Mouse (Mus musculus) stomach, embryonic 16.5 days (tissue): ENCODE data around the gene Aifm1. TPM values are rescaled to one million over a fixed set of nuclear protein-coding genes. Genes with fewer than 3 reads are reported as not detected.
A peak's percentile ranks its signal among the peaks of the same experiment; 100 is the strongest.

Experiments used
- ATAC-seq: fragments of 200-750 bp; cut with Nextera tagmentation; 2 replicates; pipeline ENCODE4 v1.8.0; 2017; ENCODE audit warnings: moderate number of reproducible peaks, moderate TSS enrichment; ENCODE audit not compliant: insufficient read depth, low FRiP score
- H3K27ac ChIP-seq: fragments of 300-500 bp; sonication (generic); 2 replicates; pipeline ENCODE4 v1.5.1; 2014; ENCODE audit warnings: low read length
- H3K27me3 ChIP-seq: fragments of 300-500 bp; sonication (generic); 2 replicates; pipeline ENCODE4 v1.6.1; 2014; ENCODE audit warnings: low read length, control low read depth, mixed read lengths; ENCODE audit not compliant: control insufficient read depth, insufficient read depth
- H3K36me3 ChIP-seq: fragments of 300-500 bp; sonication (generic); 2 replicates; pipeline ENCODE4 v1.6.1; 2014; ENCODE audit warnings: low read length; ENCODE audit not compliant: control insufficient read depth, insufficient read depth
- H3K4me1 ChIP-seq: fragments of 300-500 bp; sonication (generic); 2 replicates; pipeline ENCODE4 v1.6.1; 2014; ENCODE audit warnings: low read length, control low read depth, mixed read lengths; ENCODE audit not compliant: control insufficient read depth, insufficient read depth
- H3K4me2 ChIP-seq: fragments of 300-500 bp; sonication (generic); 2 replicates; pipeline ENCODE4 v1.6.1; 2014; ENCODE audit warnings: low read depth, low read length, mixed read lengths
- H3K4me3 ChIP-seq: fragments of 300-500 bp; sonication (generic); replicated peaks from 2 replicates; pipeline ENCODE4 v1.5.1; 2014; ENCODE audit warnings: mild to moderate bottlenecking, low read length
- H3K9ac ChIP-seq: fragments of 300-500 bp; sonication (generic); 2 replicates; pipeline ENCODE4 v1.6.1; 2014; ENCODE audit warnings: low read length
- H3K9me3 ChIP-seq: fragments of 300-500 bp; sonication (generic); replicated peaks from 2 replicates; pipeline ENCODE4 v1.6.1; 2016; ENCODE audit warnings: low read length, control low read depth; ENCODE audit not compliant: control insufficient read depth
- WGBS: fragments of 180-500 bp; shearing (Covaris S2); extraction: QIAGEN DNeasy Blood & Tissue Kit; methylation state at CpG from one replicate; pipeline ENCODE4 v1.1.7; 2014; 5-methylcytosine and 5-hydroxymethylcytosine counted together
- polyA plus RNA-seq: library from polyadenylated mRNA; unstranded; fragments of >200 nt; fragmentation: Nextera tagmentation; extraction: Ambion mirVana; gene quantifications from 2 replicates; pipeline ENCODE4 v1.2.1, GENCODE M21; 2015

The Aifm1 gene
- polyA plus RNA-seq, 1 experiment from 2014 or later = 81.0 TPM

DNA sequence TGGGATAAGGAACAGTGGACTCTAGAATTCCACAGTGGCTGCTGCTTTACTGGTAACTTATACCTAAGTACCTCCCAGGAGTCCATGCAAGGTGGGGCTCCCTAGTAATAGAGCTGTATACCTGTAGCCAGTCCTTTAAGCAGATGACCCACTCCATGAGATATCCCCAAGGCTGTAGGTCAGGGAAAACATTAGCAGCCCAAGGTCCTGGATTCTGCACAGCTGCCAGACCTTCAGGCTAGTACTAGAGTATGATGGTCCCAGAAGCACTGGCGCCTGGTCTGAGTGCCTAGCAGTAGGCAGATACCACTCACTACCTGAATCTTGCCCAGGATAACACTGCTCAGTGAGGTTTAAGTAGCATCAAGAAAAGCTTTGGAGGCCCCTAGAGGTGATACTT is 79.1 kb downstream of the Aifm1 start:
- Histone ChIP-seq H3K4me2 (no peak overlapping the region), H3K27me3 (no peaks in the 10 kb centered on the region), H3K4me3 (no peak overlapping the region), H3K27ac (no peak overlapping the region), H3K4me1 (peaks cover 4% of the 10 kb centered on the region; the same call in 1 of the 2 replicates), H3K36me3 (no peaks in the 10 kb centered on the region), H3K9me3 (no peaks in the 10 kb centered on the region), H3K9ac (no peak overlapping the region)
- 80% methylated on average over 1 of the region's 1 CpGs for WGBS
- ATAC-seq = no peak

DNA sequence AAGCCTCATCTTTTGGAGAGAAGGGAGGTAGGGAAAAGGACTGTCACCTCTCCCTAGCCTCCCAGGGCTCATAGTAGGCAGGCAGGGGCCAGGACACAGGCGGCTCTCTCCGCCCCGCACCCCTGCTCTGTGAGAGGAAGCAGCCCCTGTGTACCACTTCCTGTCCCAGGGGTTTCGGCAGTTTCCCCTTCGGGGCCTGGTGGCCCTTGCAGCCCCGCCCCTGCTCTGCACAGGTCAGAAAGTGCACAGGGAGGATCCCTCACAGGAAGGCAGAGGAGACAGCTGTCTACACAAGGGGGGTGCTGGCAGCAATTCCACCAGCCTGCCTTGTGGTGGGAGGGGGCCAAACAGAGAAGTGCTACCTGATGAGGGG is 79.8 kb downstream of the Aifm1 start:
- 0 out of 2 replicates have a peak, but pooled peaks have one; percentile 12 for ATAC-seq
- no peak overlapping the region for H3K4me3 ChIP-seq
- H3K36me3 ChIP-seq = no peaks in the 10 kb centered on the region
- WGBS = 43% methylated on average over 6 of the region's 6 CpGs
- no peaks in the 10 kb centered on the region for H3K9me3 ChIP-seq
- no peak overlapping the region for H3K9ac ChIP-seq
- no peaks in the 10 kb centered on the region for H3K4me1 ChIP-seq
- no peaks in the 10 kb centered on the region for H3K27me3 ChIP-seq
- no peak overlapping the region; the same call in 1 of the 2 replicates for H3K27ac ChIP-seq
- no peak overlapping the region for H3K4me2 ChIP-seq

GRCm38 (mm10) chrX:48432599-48433526 is 80.5 kb downstream of the Aifm1 start:
- no peaks in the 10 kb centered on the region for H3K9me3 ChIP-seq
- no peak overlapping the region for H3K4me3 ChIP-seq
- no peaks in the 10 kb centered on the region for H3K27me3 ChIP-seq
- no peak overlapping the region for H3K4me2 ChIP-seq
- ATAC-seq = no peak
- 57% methylated on average over 15 of the region's 15 CpGs for WGBS
- H3K27ac ChIP-seq = no peak overlapping the region; the same call in 1 of the 2 replicates
- no peaks in the 10 kb centered on the region for H3K36me3 ChIP-seq
- 0 out of 2 replicates have a peak, but pooled peaks cover 2% of the 10 kb centered on the region for H3K4me1 ChIP-seq
- no peak overlapping the region for H3K9ac ChIP-seq

DNA sequence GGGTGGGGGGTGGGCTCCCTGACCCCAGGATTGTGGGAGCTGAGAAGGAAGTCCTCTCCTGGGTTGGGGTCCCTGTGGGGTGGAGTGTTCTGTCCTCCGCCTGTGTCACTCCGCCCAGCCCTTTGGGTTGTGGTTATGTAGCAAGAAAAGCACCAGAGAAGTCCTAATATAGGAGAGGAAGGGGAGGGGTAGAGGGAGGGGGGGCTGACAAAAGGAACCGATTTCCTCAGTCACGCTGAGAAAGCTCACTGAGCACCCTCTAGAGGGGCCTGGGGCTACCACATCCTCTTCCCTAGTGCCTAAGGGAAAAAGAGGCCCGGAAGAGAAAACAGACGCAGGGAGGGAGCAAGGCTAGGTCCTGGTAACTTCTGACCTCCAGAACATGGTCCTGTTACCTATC is 83.8 kb downstream of the Aifm1 start:
- H3K4me2 ChIP-seq = no peak overlapping the region
- H3K9ac ChIP-seq = no peak overlapping the region
- no peaks in the 10 kb centered on the region for H3K27me3 ChIP-seq
- no peak overlapping the region for H3K4me3 ChIP-seq
- H3K36me3 ChIP-seq = no peaks in the 10 kb centered on the region
- H3K4me1 ChIP-seq = peaks cover 6% of the 10 kb centered on the region; the same call in 1 of the 2 replicates
- ATAC-seq = no peak
- H3K27ac ChIP-seq = no peak overlapping the region; the same call in 1 of the 2 replicates
- no peaks in the 10 kb centered on the region for H3K9me3 ChIP-seq
- 46% methylated on average over 6 of the region's 6 CpGs for WGBS

- peaks cover 8% of the 10 kb centered on the region; the same call in 1 of the 2 replicates for H3K4me1 ChIP-seq
- H3K36me3 ChIP-seq = no peaks in the 10 kb centered on the region
- no peaks in the 10 kb centered on the region for H3K27me3 ChIP-seq
- no peak for ATAC-seq
- H3K4me3 ChIP-seq = no peak overlapping the region
- no peak overlapping the region for H3K27ac ChIP-seq
- H3K4me2 ChIP-seq = no peak overlapping the region
- H3K9me3 ChIP-seq = no peaks in the 10 kb centered on the region
- H3K9ac ChIP-seq = no peak overlapping the region
Measured at GRCm38 (mm10) chrX:48429100-48429499, 84.3 kb downstream of the Aifm1 start.

GRCm38 (mm10) chrX:48428642-48429041 is 84.7 kb downstream of the Aifm1 start:
- Histone ChIP-seq H3K9me3 (no peaks in the 10 kb centered on the region), H3K4me3 (no peak overlapping the region), H3K9ac (no peak overlapping the region), H3K27me3 (no peaks in the 10 kb centered on the region), H3K4me1 (peaks cover 8% of the 10 kb centered on the region; the same call in 1 of the 2 replicates), H3K4me2 (no peak overlapping the region), H3K27ac (no peak overlapping the region; the same call in 1 of the 2 replicates), H3K36me3 (no peaks in the 10 kb centered on the region)
- ATAC-seq = no peak
- WGBS = 83% methylated on average over 8 of the region's 8 CpGs

DNA sequence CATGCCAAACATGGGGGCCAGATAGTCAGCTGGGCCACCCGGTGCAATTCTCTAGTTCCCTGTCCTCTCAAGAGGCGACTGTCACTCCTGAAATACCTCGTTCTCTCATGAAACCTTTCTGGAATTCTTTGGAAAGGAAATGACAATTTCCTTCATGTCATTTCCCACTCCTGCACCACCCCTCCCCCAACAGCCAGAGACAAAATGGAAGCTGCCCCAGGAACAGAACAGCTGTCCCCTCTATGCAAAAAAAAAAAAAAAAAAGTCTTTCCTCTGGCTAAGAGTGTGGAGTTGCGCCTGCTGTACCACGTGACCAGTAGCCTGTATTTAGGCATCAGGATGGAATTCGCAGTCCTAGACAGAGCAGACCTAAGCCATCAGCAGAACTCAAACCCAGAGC is 85.1 kb downstream of the Aifm1 start:
- no peaks in the 10 kb centered on the region for H3K9me3 ChIP-seq
- peak overlapping the region; percentile 57; the same call in 1 of the 2 replicates for H3K27ac ChIP-seq
- no peak overlapping the region for H3K4me3 ChIP-seq
- no peaks in the 10 kb centered on the region for H3K36me3 ChIP-seq
- 69% methylated on average over 6 of the region's 6 CpGs for whole genome bisulfite sequencing
- H3K27me3 ChIP-seq = no peaks in the 10 kb centered on the region
- H3K4me2 ChIP-seq = no peak overlapping the region
- H3K9ac ChIP-seq = no peak overlapping the region
- H3K4me1 ChIP-seq = peaks cover 8% of the 10 kb centered on the region; the same call in 1 of the 2 replicates
- ATAC-seq = no peak

DNA sequence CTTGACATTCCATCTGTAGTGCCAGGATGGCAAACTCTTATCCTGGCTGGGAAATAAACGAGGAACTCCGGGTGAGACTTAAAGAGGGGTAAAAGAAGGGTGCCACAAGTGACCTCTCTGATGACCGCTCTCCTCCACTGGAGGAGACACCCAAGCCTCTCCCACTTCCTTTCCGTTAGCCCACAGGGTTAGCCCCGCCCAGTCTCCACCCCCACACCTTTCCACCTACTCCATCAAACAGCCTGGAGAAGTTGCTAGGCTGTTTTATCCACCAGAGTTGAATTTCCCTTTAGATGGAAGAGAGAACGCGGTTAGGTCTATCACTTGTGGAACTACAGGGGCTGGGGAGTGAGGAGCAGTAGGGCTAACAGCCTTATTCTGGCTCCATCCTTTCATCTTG is 88.1 kb downstream of the Aifm1 start:
- H3K4me2 ChIP-seq = peak overlapping the region; percentile 27; the same call in 1 of the 2 replicates
- no peaks in the 10 kb centered on the region for H3K36me3 ChIP-seq
- H3K9ac ChIP-seq = no peak overlapping the region
- 53% methylated on average over 7 of the region's 7 CpGs for WGBS
- no peak overlapping the region for H3K27ac ChIP-seq
- peaks cover 8% of the 10 kb centered on the region; the same call in 1 of the 2 replicates for H3K4me1 ChIP-seq
- no peaks in the 10 kb centered on the region for H3K9me3 ChIP-seq
- ATAC-seq = no peak
- no peak overlapping the region for H3K4me3 ChIP-seq
- no peaks in the 10 kb centered on the region for H3K27me3 ChIP-seq
